Mouse (Mus musculus) G1E (cell line): Measurements from ENCODE around the gene Trim31.

Experiments
- CTCF ChIP-seq: IDR thresholded peaks from 2 replicates; pipeline ENCODE4 v1.5.1; 2012; ENCODE audit warnings: low read depth, low read length, inconsistent platforms, mixed read lengths
- GATA1 ChIP-seq: IDR thresholded peaks from 2 replicates; pipeline ENCODE4 v1.6.1; 2012; ENCODE audit warnings: borderline replicate concordance, low read length, inconsistent platforms, mixed read lengths

GRCm38 (mm10) chr17:36900001-36900400 lies 2.1 kb downstream of the Trim31 start:
- TF ChIP-seq CTCF (no peak), GATA1 (no peak)
